Mouse (Mus musculus) layer of hippocampus, postnatal 14 days (tissue): ENCODE measurements around the gene Glis1. TPM values are rescaled to one million over a fixed set of nuclear protein-coding genes. Genes with fewer than 3 reads are reported as not detected.
"Not testable (repeated sequence)": the region's sequence is repeated elsewhere in the genome, so short reads cannot be mapped to it uniquely, and the experiment has no call there.

Experiments
- DNase-seq, 2 experiments: peaks; one replicate each; pipeline ENCODE4 v3.0.0; 2021 to 2022; ENCODE audit warnings: low spot score in 2 of 2, mixed read lengths in 1 of 2
- total RNA-seq, 2 experiments: library from RNA; stranded (reverse); gene quantifications; 2 replicates each; pipeline ENCODE4 v1.2.3; 2021

Glis1 gene
- total RNA-seq, 2 experiments from 2014 or later = 1.1 to 1.3 TPM

DNA sequence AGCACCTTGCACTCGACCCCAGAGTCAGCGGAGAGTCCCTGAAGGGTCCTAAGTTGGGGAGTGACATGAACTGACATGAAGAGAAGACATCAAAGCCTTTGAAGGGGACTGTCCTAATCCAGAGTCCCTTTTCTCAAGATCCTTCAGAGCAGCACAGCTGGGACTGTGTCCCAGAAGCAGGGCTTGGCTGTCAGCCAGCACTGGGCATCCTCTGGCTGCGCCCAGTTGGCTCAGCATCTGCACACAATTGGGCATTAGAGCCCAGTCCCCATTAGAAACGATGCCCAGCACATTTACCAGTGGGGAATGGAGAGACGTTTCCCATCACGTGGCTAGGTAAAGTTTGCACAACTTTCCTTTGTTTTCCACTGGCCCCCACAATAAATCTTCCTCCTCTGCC lies 142.4 kb downstream of the Glis1 start:
- peak in 1 of 2 experiments; percentile 57 for DNase-seq

DNA sequence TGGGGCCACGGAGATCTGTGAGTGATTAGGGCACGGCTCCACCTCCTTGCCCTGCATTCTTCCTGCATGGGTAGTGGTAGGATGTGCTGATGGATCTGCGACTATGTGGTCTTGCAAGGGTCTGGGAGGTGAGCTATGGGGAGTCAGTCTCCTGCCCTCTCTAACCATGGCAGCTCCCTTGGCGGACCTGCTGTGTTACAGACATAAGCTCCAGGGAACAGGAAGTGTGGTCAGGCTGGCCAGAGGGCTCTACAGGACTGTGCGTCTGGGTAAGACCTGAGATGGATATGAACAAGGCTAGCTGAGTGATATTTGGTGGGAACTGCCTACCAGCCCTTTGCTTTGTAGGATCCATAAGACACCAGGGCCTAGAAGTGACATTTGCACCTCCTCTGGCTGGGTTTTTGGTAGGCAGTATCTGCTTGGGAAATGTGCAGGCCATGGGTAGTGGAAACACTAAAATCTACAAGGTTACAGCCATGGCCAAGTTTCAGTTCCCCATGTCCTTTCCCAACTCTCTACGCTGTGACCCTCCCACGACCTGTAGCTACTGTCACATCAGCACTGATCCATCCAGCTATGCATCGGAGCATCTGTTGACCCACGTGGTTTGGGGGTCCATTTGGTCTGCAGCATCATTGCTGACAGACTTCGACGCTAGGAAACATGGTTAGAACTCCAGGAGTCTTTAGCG lies 142.9 kb downstream of the Glis1 start:
- no peak for DNase-seq

GRCm38 (mm10) chr4:107580883-107581282 lies 146.5 kb downstream of the Glis1 start:
- no peak for DNase-seq

- DNase-seq = no peak
These were observed 152.0 kb downstream of the Glis1 start for GRCm38 (mm10) chr4:107586391-107586790.

DNA sequence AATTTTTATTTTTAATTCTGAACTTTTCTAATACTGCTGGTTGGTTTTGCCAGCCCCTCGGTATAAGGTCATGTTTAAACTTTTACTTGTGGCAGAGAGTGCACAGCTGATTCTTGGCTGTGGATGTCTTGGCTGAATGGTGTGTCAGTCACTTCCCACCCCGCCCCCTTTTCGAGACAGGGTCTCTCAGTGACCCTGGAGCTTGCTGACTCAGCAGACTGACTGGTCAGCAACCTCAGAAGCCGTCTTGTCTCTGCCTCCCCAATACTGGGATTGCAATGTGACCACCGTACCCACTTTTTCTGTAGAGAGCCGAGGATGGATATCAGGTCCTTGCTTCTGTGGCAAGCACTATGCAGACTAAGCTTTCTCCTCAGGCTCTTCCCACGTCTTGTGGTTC lies 154.2 kb downstream of the Glis1 start:
- DNase-seq = no peak

GRCm38 (mm10) chr4:107589046-107589445 lies 154.7 kb downstream of the Glis1 start:
- DNase-seq = no peak

- DNase-seq = no peak
These were observed 156.6 kb downstream of the Glis1 start for GRCm38 (mm10) chr4:107590805-107591534.

GRCm38 (mm10) chr4:107593426-107593825 lies 159.0 kb downstream of the Glis1 start:
- DNase-seq = no peak

DNA sequence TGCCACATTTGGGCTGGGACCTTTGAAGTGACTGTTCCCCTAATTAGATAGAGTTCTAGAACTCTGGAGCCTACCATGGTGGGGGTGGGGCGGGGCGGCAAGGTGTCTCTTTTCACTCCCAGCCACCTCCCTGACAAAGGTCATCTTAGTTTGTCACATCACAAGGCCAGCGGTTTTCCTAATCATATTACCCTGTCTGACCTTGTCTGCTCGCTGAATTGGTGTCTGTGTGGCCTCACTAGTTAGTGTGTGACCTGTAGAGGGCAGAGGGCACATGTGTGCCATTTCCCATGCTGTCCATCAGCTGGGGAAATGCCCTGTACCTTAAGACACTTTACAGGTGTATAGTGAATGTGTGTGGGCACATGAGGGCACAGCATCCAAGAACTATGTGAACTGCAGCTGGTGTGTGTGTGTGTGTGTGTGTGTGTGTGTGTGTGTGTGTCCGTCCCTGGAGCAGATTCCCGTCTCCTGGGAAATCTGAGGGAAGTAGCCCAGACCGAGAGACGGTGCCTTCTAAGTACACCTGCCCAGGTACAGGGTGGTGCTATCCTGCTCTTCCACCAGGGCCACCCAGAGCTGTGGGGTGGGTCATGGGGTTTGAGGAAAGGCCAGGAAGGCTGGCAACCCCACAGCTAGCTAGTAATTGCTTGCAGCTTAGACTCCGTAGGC lies 163.0 kb downstream of the Glis1 start:
- no peak for DNase-seq

DNA sequence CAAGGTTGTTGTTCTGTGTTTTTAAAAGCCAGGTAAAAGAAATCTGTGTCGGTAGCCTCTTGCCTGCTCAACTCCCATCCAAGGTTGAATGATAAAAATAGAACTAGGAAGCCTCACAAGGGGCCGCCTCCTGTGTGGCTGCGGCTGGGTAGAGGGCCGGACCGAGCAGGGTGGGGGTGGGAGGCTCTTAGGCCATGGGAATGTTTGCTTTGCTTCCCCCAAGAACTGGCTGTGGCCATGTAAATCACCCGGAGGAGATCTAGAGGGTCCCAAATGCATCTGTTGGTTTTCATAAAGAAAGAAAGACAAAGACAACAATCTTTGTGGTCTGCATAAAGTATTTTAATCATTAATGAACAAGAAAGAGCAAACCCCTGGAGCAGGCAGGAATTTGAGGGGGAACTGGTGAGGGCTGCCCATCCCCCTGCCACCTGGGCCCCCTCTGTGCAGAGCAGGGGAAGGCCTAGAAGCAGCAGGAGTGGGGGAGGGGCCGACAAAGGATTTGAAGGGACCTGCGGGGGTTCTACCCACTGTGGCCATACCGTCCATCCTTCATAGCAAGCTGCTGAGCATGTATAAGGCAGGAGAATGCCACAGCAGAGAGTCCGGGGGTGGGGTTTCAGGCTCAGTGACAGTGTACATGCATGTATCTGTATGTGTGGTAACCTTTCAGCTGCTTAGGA lies 163.6 kb downstream of the Glis1 start:
- DNase-seq = no peak

DNA sequence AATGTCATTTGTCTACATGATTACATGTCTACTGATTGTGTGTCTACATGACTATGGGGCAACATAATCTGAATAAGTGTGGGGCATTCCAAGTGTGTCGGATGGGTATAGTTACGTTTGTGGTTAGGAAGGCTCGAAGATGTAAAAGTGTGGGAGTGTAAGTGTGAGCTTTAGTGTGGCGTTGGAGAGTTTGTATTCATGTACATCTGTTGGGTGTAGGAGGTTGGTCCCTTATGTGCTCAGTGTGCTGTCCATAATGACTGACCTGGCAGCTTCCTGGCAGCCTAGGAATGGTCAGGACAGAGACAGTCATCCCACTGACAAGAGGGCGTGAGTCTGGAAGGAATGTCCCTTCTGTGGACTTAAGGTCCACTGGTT lies 164.2 kb downstream of the Glis1 start:
- DNase-seq = not testable (repeated sequence)

DNA sequence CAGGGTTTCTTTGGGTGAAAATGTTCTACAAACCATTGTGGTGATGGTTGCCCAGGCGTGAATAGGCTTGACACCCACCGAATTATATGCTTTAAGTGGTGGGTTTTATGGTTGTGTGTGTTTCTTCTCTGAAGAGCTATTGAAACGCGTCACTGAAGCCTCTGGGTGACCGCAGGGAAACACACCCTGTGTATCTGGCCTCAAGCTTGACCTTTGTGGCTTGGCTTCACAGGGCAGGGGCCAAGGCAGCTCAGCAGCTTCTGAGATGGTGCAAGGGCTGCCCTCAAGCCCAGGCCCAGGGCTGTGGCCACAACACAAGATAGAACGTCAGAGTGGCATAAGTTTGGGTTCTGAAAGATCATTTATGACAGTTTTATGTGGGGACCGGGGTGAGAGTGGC lies 167.9 kb downstream of the Glis1 start:
- DNase-seq = no peak

- peak in 1 of 2 experiments; percentile 10 for DNase-seq
These were observed 168.4 kb downstream of the Glis1 start for GRCm38 (mm10) chr4:107602787-107603186.

GRCm38 (mm10) chr4:107603208-107603607 lies 168.8 kb downstream of the Glis1 start:
- no peak for DNase-seq

DNA sequence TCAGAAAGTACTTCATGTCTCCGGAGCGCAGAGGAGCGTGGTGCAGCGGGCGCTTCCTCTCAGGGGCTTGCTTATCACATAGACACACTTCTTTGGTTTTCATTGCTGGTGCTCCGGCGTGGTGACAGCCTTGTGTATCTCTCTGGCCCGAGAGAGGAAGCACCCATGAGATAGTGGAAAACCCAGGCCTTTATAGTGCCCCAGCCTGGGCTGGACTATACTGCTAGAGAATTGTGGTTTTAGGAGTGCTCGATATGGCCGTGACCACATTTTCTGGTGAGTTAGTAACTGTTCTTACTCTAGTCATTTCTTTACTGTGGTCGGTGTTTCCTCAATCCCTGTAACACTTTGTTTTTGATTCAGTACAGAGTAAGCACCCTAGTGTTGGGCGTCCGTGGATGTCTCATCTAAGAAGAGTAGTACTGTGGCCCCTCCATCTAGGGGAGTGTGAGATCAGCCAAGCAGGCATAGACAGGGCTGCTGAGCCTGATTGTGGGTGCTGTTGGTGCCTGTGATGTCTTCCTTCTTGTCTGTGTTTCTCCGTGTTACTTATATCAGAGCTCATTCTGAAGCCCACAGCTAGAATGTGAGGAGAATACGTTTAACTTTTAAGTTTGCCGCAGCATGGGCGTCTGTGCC lies 171.7 kb downstream of the Glis1 start:
- DNase-seq = no peak

GRCm38 (mm10) chr4:107609775-107610174 lies 175.4 kb downstream of the Glis1 start:
- DNase-seq = no peak

DNA sequence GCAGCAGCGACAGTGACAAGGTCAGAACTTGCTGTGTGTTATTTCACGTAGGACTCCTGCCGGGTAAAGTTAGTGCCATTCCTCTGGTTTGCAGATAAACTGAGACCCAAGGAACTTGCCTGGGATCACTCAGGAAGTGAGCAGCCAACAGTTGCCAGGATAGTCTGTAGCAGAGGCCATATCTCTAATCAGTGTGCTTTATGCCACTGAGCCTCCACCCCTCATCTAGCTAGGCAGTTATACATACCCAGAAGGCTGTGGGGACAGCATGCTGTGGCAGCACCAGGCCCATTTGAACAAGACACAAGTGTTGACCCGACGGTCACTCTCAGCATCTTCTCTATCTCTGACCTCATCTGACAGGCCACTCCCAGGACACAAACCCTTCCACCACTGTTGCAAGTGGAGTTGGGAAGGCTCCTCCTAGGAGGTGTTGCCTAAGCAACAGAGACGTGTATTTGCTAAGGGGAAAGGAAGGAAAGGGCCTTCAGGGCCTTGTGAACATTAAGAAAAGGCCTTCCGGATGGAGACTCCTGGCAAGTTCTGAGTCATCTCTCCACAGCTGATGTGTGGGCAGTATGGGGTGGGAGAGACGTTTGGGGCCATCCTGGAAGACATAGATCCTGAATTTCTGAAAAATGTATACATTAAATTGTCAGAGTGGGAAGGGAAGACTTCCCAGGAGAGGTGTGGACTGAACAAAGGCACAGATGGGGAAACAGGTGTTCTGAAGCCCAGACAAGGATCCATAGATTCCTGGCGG lies 177.7 kb downstream of the Glis1 start:
- no peak for DNase-seq

DNA sequence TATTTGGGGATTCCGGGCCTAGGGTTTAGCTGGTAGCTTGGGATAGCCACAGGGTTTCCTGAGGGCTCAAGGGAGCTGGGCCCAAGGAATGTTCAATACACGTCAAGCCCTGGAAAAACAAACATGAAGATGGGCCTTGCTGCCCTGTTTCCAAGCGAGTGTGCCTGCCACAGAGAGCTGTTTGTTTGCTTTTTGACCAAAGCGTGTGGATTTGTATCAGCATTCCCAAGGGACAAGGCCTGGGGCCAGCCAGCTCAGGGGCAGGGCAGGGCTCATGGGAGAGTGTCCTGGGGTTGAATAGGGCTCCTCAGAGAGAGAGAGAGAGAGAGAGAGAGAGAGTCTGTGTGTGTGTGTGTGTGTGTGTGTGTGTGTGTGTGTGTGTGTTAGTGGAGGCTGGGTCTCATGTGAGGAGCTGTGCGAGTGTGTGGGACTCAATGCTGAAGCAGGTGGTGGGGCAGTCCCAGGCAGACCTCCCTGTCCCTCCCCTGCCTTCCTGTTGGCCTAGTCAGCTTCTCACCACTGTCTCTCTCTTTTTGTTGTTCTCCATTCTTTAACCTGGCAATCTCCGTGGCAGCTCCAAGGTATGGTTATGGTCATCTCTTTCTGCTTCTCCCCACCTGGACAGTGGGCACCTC lies 183.3 kb downstream of the Glis1 start:
- no peak for DNase-seq

- DNase-seq = no peak
These were observed 185.1 kb downstream of the Glis1 start for GRCm38 (mm10) chr4:107619487-107619886.

DNA sequence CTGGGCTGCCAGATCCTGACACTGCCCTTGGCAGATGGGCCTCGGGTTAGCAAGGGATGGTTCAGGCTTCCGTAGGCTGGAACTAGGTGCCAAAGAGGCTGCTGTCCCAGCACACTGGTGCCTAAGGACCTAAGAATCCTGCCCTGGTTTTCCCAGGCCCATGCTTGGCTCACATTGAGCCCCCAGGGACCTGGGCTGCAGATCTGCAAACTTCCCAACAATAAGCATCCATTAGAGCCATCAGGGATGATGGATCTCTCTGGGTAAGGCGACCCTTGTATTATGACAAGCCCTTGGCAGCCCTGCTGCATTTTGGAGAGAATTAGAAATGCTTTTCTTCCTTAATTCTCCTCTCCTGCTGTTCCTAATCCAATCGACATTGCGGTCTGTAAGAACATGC lies 187.0 kb downstream of the Glis1 start:
- DNase-seq = no peak
